Mouse (Mus musculus) stomach, embryonic 16.5 days (tissue): ENCODE results near the gene Ddx23. TPM values are rescaled to one million over a fixed set of nuclear protein-coding genes. Genes with fewer than 3 reads are reported as not detected.

ENCODE experiments used
- ATAC-seq: fragments of 200-750 bp; cut with Nextera tagmentation; 2 replicates; pipeline ENCODE4 v1.8.0; 2017; ENCODE audit warnings: moderate number of reproducible peaks, moderate TSS enrichment; ENCODE audit not compliant: insufficient read depth, low FRiP score
- H3K27ac ChIP-seq: fragments of 300-500 bp; sonication (generic); 2 replicates; pipeline ENCODE4 v1.5.1; 2014; ENCODE audit warnings: low read length
- H3K27me3 ChIP-seq: fragments of 300-500 bp; sonication (generic); 2 replicates; pipeline ENCODE4 v1.6.1; 2014; ENCODE audit warnings: low read length, control low read depth, mixed read lengths; ENCODE audit not compliant: control insufficient read depth, insufficient read depth
- H3K36me3 ChIP-seq: fragments of 300-500 bp; sonication (generic); 2 replicates; pipeline ENCODE4 v1.6.1; 2014; ENCODE audit warnings: low read length; ENCODE audit not compliant: control insufficient read depth, insufficient read depth
- H3K4me1 ChIP-seq: fragments of 300-500 bp; sonication (generic); 2 replicates; pipeline ENCODE4 v1.6.1; 2014; ENCODE audit warnings: low read length, control low read depth, mixed read lengths; ENCODE audit not compliant: control insufficient read depth, insufficient read depth
- H3K4me2 ChIP-seq: fragments of 300-500 bp; sonication (generic); 2 replicates; pipeline ENCODE4 v1.6.1; 2014; ENCODE audit warnings: low read depth, low read length, mixed read lengths
- H3K4me3 ChIP-seq: fragments of 300-500 bp; sonication (generic); replicated peaks from 2 replicates; pipeline ENCODE4 v1.5.1; 2014; ENCODE audit warnings: mild to moderate bottlenecking, low read length
- H3K9ac ChIP-seq: fragments of 300-500 bp; sonication (generic); 2 replicates; pipeline ENCODE4 v1.6.1; 2014; ENCODE audit warnings: low read length
- H3K9me3 ChIP-seq: fragments of 300-500 bp; sonication (generic); replicated peaks from 2 replicates; pipeline ENCODE4 v1.6.1; 2016; ENCODE audit warnings: low read length, control low read depth; ENCODE audit not compliant: control insufficient read depth
- WGBS: fragments of 180-500 bp; shearing (Covaris S2); extraction: QIAGEN DNeasy Blood & Tissue Kit; methylation state at CpG from one replicate; pipeline ENCODE4 v1.1.7; 2014; 5-methylcytosine and 5-hydroxymethylcytosine counted together
- polyA plus RNA-seq: library from polyadenylated mRNA; unstranded; fragments of >200 nt; fragmentation: Nextera tagmentation; extraction: Ambion mirVana; gene quantifications from 2 replicates; pipeline ENCODE4 v1.2.1, GENCODE M21; 2015

Gene Ddx23
- polyA plus RNA-seq, 1 experiment from 2014 or later, result 18.6 TPM

- WGBS, result 83% methylated on average over 12 of the region's 12 CpGs
- Histone ChIP-seq H3K9ac (peak overlapping the region; percentile 2; the same call in 1 of the 2 replicates), H3K27ac (no peak overlapping the region), H3K36me3 (peaks cover 31% of the 10 kb centered on the region), H3K27me3 (no peaks in the 10 kb centered on the region), H3K9me3 (no peaks in the 10 kb centered on the region), H3K4me1 (peaks cover 28% of the 10 kb centered on the region), H3K4me3 (no peak overlapping the region), H3K4me2 (no peak overlapping the region)
- no peak for ATAC-seq
Measured at GRCm38 (mm10) chr15:98600036-98600709, 62.5 kb downstream of the Ddx23 start.

GRCm38 (mm10) chr15:98596609-98597008 is 66.1 kb downstream of the Ddx23 start:
- 90% methylated on average over 14 of the region's 14 CpGs for WGBS
- no peak for ATAC-seq
- Histone ChIP-seq H3K9ac (no peak overlapping the region), H3K4me2 (no peak overlapping the region), H3K36me3 (peaks cover 39% of the 10 kb centered on the region), H3K4me3 (no peak overlapping the region), H3K9me3 (no peaks in the 10 kb centered on the region), H3K27me3 (no peaks in the 10 kb centered on the region), H3K4me1 (peaks cover under 1% of the 10 kb centered on the region; the same call in 1 of the 2 replicates), H3K27ac (no peak overlapping the region)

Other genes with a start within 250 kb of the Ddx23 start
- gene Olfr282, start 231.7 kb downstream of the Ddx23 start, polyA plus RNA-seq, result not detected in 2 replicates
- gene Olfr281, start 210.3 kb downstream of the Ddx23 start, polyA plus RNA-seq, result not detected in 2 replicates
- gene OR5BS1P, start 193.0 kb downstream of the Ddx23 start, polyA plus RNA-seq, result not detected in 2 replicates
- 0.25 TPM in 1 of 2 replicates, not detected in the other for gene Lalba, start 180.2 kb downstream of the Ddx23 start, polyA plus RNA-seq
- not detected in 2 replicates for gene Olfr279, start 170.5 kb downstream of the Ddx23 start, polyA plus RNA-seq
- gene Kansl2, start 128.6 kb downstream of the Ddx23 start, polyA plus RNA-seq, result 65.1 and 66.9 TPM in 2 replicates
- gene Ccnt1, start 92.0 kb downstream of the Ddx23 start, polyA plus RNA-seq, result 44.9 and 52.4 TPM in 2 replicates
- 0.44 and 0.45 TPM in 2 replicates for gene 4930415O20Rik, start 91.9 kb downstream of the Ddx23 start, polyA plus RNA-seq
- 15.2 and 17.8 TPM in 2 replicates for gene Adcy6, start 52.8 kb downstream of the Ddx23 start, polyA plus RNA-seq
- gene Cacnb3, start 32.1 kb downstream of the Ddx23 start, polyA plus RNA-seq, result 27.3 and 28.2 TPM in 2 replicates
- 0.91 and 0.99 TPM in 2 replicates for gene Rnd1, start 14.6 kb upstream of the Ddx23 start, polyA plus RNA-seq
- 1.5 and 1.7 TPM in 2 replicates for gene Ccdc65, start 45.3 kb upstream of the Ddx23 start, polyA plus RNA-seq
- 130 TPM in 2 replicates for gene Fkbp11, start 65.3 kb upstream of the Ddx23 start, polyA plus RNA-seq
- 38.0 and 38.9 TPM in 2 replicates for gene Arf3, start 100.3 kb upstream of the Ddx23 start, polyA plus RNA-seq
- 0.14 TPM in 1 of 2 replicates, not detected in the other for gene Wnt10b, start 115.3 kb upstream of the Ddx23 start, polyA plus RNA-seq
- gene Wnt1, start 127.0 kb upstream of the Ddx23 start, polyA plus RNA-seq, result not detected in 2 replicates
- not detected in 2 replicates for gene Ddn, start 146.6 kb upstream of the Ddx23 start, polyA plus RNA-seq
- 85.4 and 86.4 TPM in 2 replicates for gene Prkag1, start 168.6 kb upstream of the Ddx23 start, polyA plus RNA-seq
- gene Kmt2d, start 208.3 kb upstream of the Ddx23 start, polyA plus RNA-seq, result 10.1 and 11.4 TPM in 2 replicates
- 8.2 and 9.8 TPM in 2 replicates for gene Rhebl1, start 231.6 kb upstream of the Ddx23 start, polyA plus RNA-seq
- 0.84 and 1.1 TPM in 2 replicates for gene Dhh, start 235.6 kb upstream of the Ddx23 start, polyA plus RNA-seq